Mouse (Mus musculus): Measurements from ENCODE around the gene Olfr295. TPM values are rescaled to one million over a fixed set of nuclear protein-coding genes. Genes with fewer than 3 reads are reported as not detected.

Olfr295 gene
- polyA plus RNA-seq (2012; rRNA removed): not detected in 2 replicates

DNA sequence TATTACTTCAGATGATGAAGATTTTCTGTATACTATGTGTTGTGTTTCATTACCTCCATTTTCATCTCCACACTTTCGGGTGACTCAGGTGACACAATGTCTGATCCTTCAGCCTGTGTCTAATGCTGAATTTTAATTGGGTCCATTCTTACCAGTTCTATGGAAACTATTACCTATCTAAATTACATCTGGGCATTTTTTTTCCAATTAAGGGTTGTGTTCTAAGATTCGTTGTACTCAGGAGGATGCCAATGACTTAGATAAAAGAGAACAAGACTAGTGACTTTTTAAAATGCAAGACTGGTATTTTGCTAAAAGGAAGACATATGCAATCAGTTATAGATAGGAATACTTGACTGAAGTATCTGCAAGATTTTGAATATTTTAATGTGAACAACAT lies at the start of gene Olfr295:
Gene Olfr295, plus strand, starts transcription at position 301 of the 400 bp plus-strand sequence.
- DNase-seq: no peak
- Histone ChIP-seq H3K27me3 (ENCODE audit: control insufficient read depth, insufficient read depth, low read length) (no peaks in the 10 kb centered on the region), H3K4me3 (replicated peaks; ENCODE audit: insufficient read depth, low read depth, low read length) (no peak within 1 kb of the TSS), H3K27ac (ENCODE audit: insufficient read depth, low read length) (no peak within 1 kb of the TSS), H3K4me1 (ENCODE audit: control insufficient read depth, insufficient read depth, low read length) (no peaks in the 10 kb centered on the region)
- no peak for TF ChIP-seq POLR2A (IDR thresholded peaks at IDR 0.05; ENCODE audit: borderline replicate concordance, insufficient read depth, low read length)
- TF ChIP-seq CTCF (IDR thresholded peaks at IDR 0.05; ENCODE audit: borderline replicate concordance, insufficient read depth, low read depth, low read length): no peak
- 71% methylated on average over 2 of the region's 2 CpGs for WGBS

GRCm38 (mm10) chr7:86616543-86616942 lies 32.9 kb downstream of the Olfr295 start, which contains the start of gene Olfr294:
Olfr294 (minus strand) TSS chr7:86616643.
- H3K4me1 ChIP-seq (ENCODE audit: control insufficient read depth, insufficient read depth, low read length): no peaks in the 10 kb centered on the region
- DNase-seq: no peak
- no peak for TF ChIP-seq POLR2A (IDR thresholded peaks at IDR 0.05; ENCODE audit: borderline replicate concordance, insufficient read depth, low read length)
- no peak for TF ChIP-seq CTCF (IDR thresholded peaks at IDR 0.05; ENCODE audit: borderline replicate concordance, insufficient read depth, low read depth, low read length)
- WGBS: 46% methylated on average over 2 of the region's 2 CpGs
- H3K4me3 ChIP-seq (replicated peaks; ENCODE audit: insufficient read depth, low read depth, low read length): no peak within 1 kb of the TSS
- no peaks in the 10 kb centered on the region for H3K27me3 ChIP-seq (ENCODE audit: control insufficient read depth, insufficient read depth, low read length)
- H3K27ac ChIP-seq (ENCODE audit: insufficient read depth, low read length): no peak within 1 kb of the TSS

Other genes with a start within 250 kb of the Olfr295 start
- not detected in 2 replicates for gene Olfr307, start 246.3 kb upstream of the Olfr295 start, polyA plus RNA-seq (2012; rRNA removed)
- not detected in 2 replicates for gene Olfr305, start 216.9 kb upstream of the Olfr295 start, polyA plus RNA-seq (2012; rRNA removed)
- not detected in 2 replicates for gene Olfr304, start 197.2 kb upstream of the Olfr295 start, polyA plus RNA-seq (2012; rRNA removed)
- not detected in 2 replicates for gene Olfr303, start 186.1 kb upstream of the Olfr295 start, polyA plus RNA-seq (2012; rRNA removed)
- not detected in 2 replicates for gene Olfr301, start 180.0 kb upstream of the Olfr295 start, polyA plus RNA-seq (2012; rRNA removed)
- gene Olfr299, start 123.9 kb upstream of the Olfr295 start, polyA plus RNA-seq (2012; rRNA removed): not detected in 2 replicates
- not detected in 2 replicates for gene Olfr298, start 91.4 kb upstream of the Olfr295 start, polyA plus RNA-seq (2012; rRNA removed)
- gene Olfr297, start 63.9 kb upstream of the Olfr295 start, polyA plus RNA-seq (2012; rRNA removed): not detected in 2 replicates
- not detected in 2 replicates for gene Olfr294, start 32.8 kb downstream of the Olfr295 start, polyA plus RNA-seq (2012; rRNA removed)
- not detected in 2 replicates for gene Olfr293, start 65.2 kb downstream of the Olfr295 start, polyA plus RNA-seq (2012; rRNA removed)
- gene Olfr292, start 104.5 kb downstream of the Olfr295 start, polyA plus RNA-seq (2012; rRNA removed): not detected in 2 replicates
- gene Folh1, start 192.1 kb downstream of the Olfr295 start, polyA plus RNA-seq (2012; rRNA removed): 6.2 and 6.8 TPM in 2 replicates
- gene Vmn2r77, start 211.2 kb downstream of the Olfr295 start, polyA plus RNA-seq (2012; rRNA removed): not detected in 2 replicates